Mouse (Mus musculus) embryonic fibroblast, embryonic 13.5 days (primary cell): ENCODE data around the gene Pcbp3.

ENCODE experiments used
- CTCF ChIP-seq: IDR thresholded peaks from 2 replicates; pipeline ENCODE4 v1.5.1; 2011; ENCODE audit warnings: mild to moderate bottlenecking, control low read depth, low read length, moderate library complexity, borderline replicate concordance; ENCODE audit not compliant: insufficient read depth
- POLR2A ChIP-seq: IDR thresholded peaks from 2 replicates; pipeline ENCODE4 v1.6.1; 2011; ENCODE audit warnings: low read depth, mild to moderate bottlenecking, control low read depth, low read length, moderate library complexity

DNA sequence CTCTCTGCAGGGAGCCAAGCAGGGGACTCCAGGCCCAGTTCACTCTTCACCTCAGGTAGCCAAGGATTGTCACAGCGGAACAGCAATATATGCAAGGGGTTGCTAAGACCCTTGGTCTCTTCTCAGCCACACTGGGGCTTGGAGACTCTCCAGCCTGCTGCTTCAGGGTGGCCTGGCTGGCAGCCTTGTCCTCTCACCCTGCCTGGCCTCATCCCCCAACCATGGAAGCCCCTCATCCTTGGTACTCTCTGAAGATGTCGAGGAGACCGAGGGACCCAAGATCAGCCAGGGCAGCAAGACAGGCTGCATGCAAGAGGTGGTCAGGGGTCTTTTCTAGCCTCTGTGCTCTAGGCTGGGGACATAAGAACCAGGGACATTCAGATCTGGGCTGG is 228.0 kb downstream of the Pcbp3 start:
- no peak for TF ChIP-seq CTCF
- TF ChIP-seq POLR2A, result no peak
